Mouse (Mus musculus) hindbrain, embryonic 15.5 days (tissue): ENCODE measurements around the gene Ldlrap1. TPM values are rescaled to one million over a fixed set of nuclear protein-coding genes. Genes with fewer than 3 reads are reported as not detected.

Source experiments
- ATAC-seq: fragments of 200-750 bp; cut with Nextera tagmentation; 2 replicates; pipeline ENCODE4 v1.8.0; 2017; ENCODE audit warnings: low read depth, moderate number of reproducible peaks, moderate TSS enrichment; ENCODE audit not compliant: low FRiP score
- H3K27ac ChIP-seq: fragments of 300-500 bp; sonication (generic); replicated peaks from 2 replicates; pipeline ENCODE4 v1.5.1; 2015; ENCODE audit warnings: mild to moderate bottlenecking, inconsistent platforms
- H3K27me3 ChIP-seq: fragments of 300-500 bp; sonication (generic); 2 replicates; pipeline ENCODE4 v1.6.1; 2015; ENCODE audit warnings: control low read depth, inconsistent platforms
- H3K36me3 ChIP-seq: fragments of 300-500 bp; sonication (generic); 2 replicates; pipeline ENCODE4 v1.6.1; 2015; ENCODE audit warnings: control low read depth, inconsistent platforms
- H3K4me1 ChIP-seq: fragments of 300-500 bp; sonication (generic); replicated peaks from 2 replicates; pipeline ENCODE4 v1.6.1; 2015; ENCODE audit warnings: control low read depth, inconsistent platforms
- H3K4me2 ChIP-seq: fragments of 300-500 bp; sonication (generic); 2 replicates; pipeline ENCODE4 v1.6.1; 2015; ENCODE audit warnings: moderate library complexity, mild to moderate bottlenecking, inconsistent platforms
- H3K4me3 ChIP-seq: fragments of 300-500 bp; sonication (generic); 2 replicates; pipeline ENCODE4 v1.5.1; 2015; ENCODE audit warnings: mild to moderate bottlenecking, inconsistent platforms
- H3K9ac ChIP-seq: fragments of 300-500 bp; sonication (generic); 2 replicates; pipeline ENCODE4 v1.6.1; 2015; ENCODE audit warnings: inconsistent platforms
- H3K9me3 ChIP-seq: fragments of 300-500 bp; sonication (generic); 2 replicates; pipeline ENCODE4 v1.6.1; 2016; ENCODE audit warnings: control low read depth, inconsistent platforms
- WGBS: fragments of 180-500 bp; shearing (Covaris S2); methylation state at CpG from one replicate; pipeline ENCODE4 v1.1.7; 2015; 5-methylcytosine and 5-hydroxymethylcytosine counted together
- polyA plus RNA-seq: library from polyadenylated mRNA; unstranded; fragments of >200 nt; fragmentation: Nextera tagmentation; extraction: Ambion mirVana; gene quantifications from 2 replicates; pipeline ENCODE4 v1.2.1, GENCODE M21; 2015

The Ldlrap1 gene
- 2.6 and 2.7 TPM in 2 replicates for polyA plus RNA-seq

- Histone ChIP-seq H3K27ac (no peak within 1 kb of the TSS), H3K4me2 (peak within 1 kb of the TSS; percentile 78), H3K9ac (peak within 1 kb of the TSS; percentile 31), H3K9me3 (no peaks in the 10 kb centered on the region), H3K4me1 (peaks cover 21% of the 10 kb centered on the region), H3K4me3 (peak within 1 kb of the TSS; percentile 43), H3K27me3 (peaks cover 33% of the 10 kb centered on the region), H3K36me3 (no peaks in the 10 kb centered on the region)
- peak; percentile 67; the same call in 1 of the 2 replicates for ATAC-seq
- under 1% methylated on average over 63 of the region's 80 CpGs for WGBS
Measured at GRCm38 (mm10) chr4:134767426-134768225, at the start of gene Ldlrap1. Ldlrap1 (minus strand) TSS chr4:134768024.

- Histone ChIP-seq H3K27ac (no peak overlapping the region), H3K4me3 (no peak overlapping the region), H3K4me2 (no peak overlapping the region), H3K27me3 (no peaks in the 10 kb centered on the region), H3K9me3 (no peaks in the 10 kb centered on the region), H3K36me3 (peaks cover 33% of the 10 kb centered on the region), H3K9ac (no peak overlapping the region), H3K4me1 (no peaks in the 10 kb centered on the region)
- no peak for ATAC-seq
- 88% methylated on average over 4 of the region's 4 CpGs for WGBS
Measured at GRCm38 (mm10) chr4:134814229-134814571, 46.4 kb upstream of the Ldlrap1 start.

- H3K9me3 ChIP-seq, result no peaks in the 10 kb centered on the region
- no peaks in the 10 kb centered on the region for H3K27me3 ChIP-seq
- ATAC-seq, result no peak
- H3K4me3 ChIP-seq, result no peak overlapping the region
- 86% methylated on average over 17 of the region's 17 CpGs for WGBS
- H3K4me1 ChIP-seq, result no peaks in the 10 kb centered on the region
- H3K4me2 ChIP-seq, result no peak overlapping the region
- no peak overlapping the region for H3K9ac ChIP-seq
- H3K36me3 ChIP-seq, result peaks cover 38% of the 10 kb centered on the region
- H3K27ac ChIP-seq, result no peak overlapping the region
Measured at GRCm38 (mm10) chr4:134813406-134814228, 45.8 kb upstream of the Ldlrap1 start.

- H3K36me3 ChIP-seq, result peaks cover 80% of the 10 kb centered on the region
- H3K9me3 ChIP-seq, result no peaks in the 10 kb centered on the region
- no peak overlapping the region for H3K4me3 ChIP-seq
- H3K27me3 ChIP-seq, result no peaks in the 10 kb centered on the region
- no peaks in the 10 kb centered on the region for H3K4me1 ChIP-seq
- H3K27ac ChIP-seq, result no peak overlapping the region
- 59% methylated on average over 5 of the region's 5 CpGs for WGBS
- no peak for ATAC-seq
- H3K4me2 ChIP-seq, result no peak overlapping the region
- no peak overlapping the region for H3K9ac ChIP-seq
Measured at GRCm38 (mm10) chr4:134804765-134805164, 36.9 kb upstream of the Ldlrap1 start.

GRCm38 (mm10) chr4:134802765-134803164, 34.9 kb upstream of the Ldlrap1 start:
- H3K36me3 ChIP-seq, result peaks cover 62% of the 10 kb centered on the region
- no peaks in the 10 kb centered on the region for H3K4me1 ChIP-seq
- no peak overlapping the region for H3K4me2 ChIP-seq
- no peak overlapping the region for H3K4me3 ChIP-seq
- no peaks in the 10 kb centered on the region for H3K9me3 ChIP-seq
- H3K27ac ChIP-seq, result no peak overlapping the region
- no peaks in the 10 kb centered on the region for H3K27me3 ChIP-seq
- no peak overlapping the region for H3K9ac ChIP-seq
- ATAC-seq, result no peak
- WGBS, result 92% methylated on average over 3 of the region's 3 CpGs

- H3K27me3 ChIP-seq, result no peaks in the 10 kb centered on the region
- H3K27ac ChIP-seq, result no peak overlapping the region
- ATAC-seq, result no peak
- no peak overlapping the region for H3K4me3 ChIP-seq
- WGBS, result 87% methylated on average over 10 of the region's 10 CpGs
- peaks cover 56% of the 10 kb centered on the region for H3K36me3 ChIP-seq
- no peaks in the 10 kb centered on the region for H3K9me3 ChIP-seq
- H3K4me2 ChIP-seq, result no peak overlapping the region
- H3K9ac ChIP-seq, result no peak overlapping the region
- H3K4me1 ChIP-seq, result no peaks in the 10 kb centered on the region
Measured at GRCm38 (mm10) chr4:134802155-134802554, 34.3 kb upstream of the Ldlrap1 start.

GRCm38 (mm10) chr4:134800693-134801092, 32.9 kb upstream of the Ldlrap1 start:
- peaks cover 41% of the 10 kb centered on the region for H3K36me3 ChIP-seq
- no peaks in the 10 kb centered on the region for H3K4me1 ChIP-seq
- 69% methylated on average over 10 of the region's 10 CpGs for WGBS

GRCm38 (mm10) chr4:134800098-134800497, 32.3 kb upstream of the Ldlrap1 start:
- no peaks in the 10 kb centered on the region for H3K9me3 ChIP-seq
- H3K27ac ChIP-seq, result no peak overlapping the region
- no peak for ATAC-seq
- no peak overlapping the region for H3K4me3 ChIP-seq
- no peaks in the 10 kb centered on the region for H3K27me3 ChIP-seq
- no peaks in the 10 kb centered on the region for H3K4me1 ChIP-seq
- H3K9ac ChIP-seq, result no peak overlapping the region
- H3K36me3 ChIP-seq, result peaks cover 35% of the 10 kb centered on the region
- H3K4me2 ChIP-seq, result no peak overlapping the region
- WGBS, result 71% methylated on average over 8 of the region's 8 CpGs

More at GRCm38 (mm10) chr4:134800693-134801092, 32.9 kb upstream of the Ldlrap1 start:
- H3K27me3 ChIP-seq, result no peaks in the 10 kb centered on the region
- ATAC-seq, result no peak
- H3K4me3 ChIP-seq, result no peak overlapping the region
- H3K9me3 ChIP-seq, result no peaks in the 10 kb centered on the region
- H3K9ac ChIP-seq, result no peak overlapping the region
- H3K4me2 ChIP-seq, result no peak overlapping the region
- H3K27ac ChIP-seq, result no peak overlapping the region

- Histone ChIP-seq H3K9ac (no peak overlapping the region), H3K4me1 (no peaks in the 10 kb centered on the region), H3K27me3 (no peaks in the 10 kb centered on the region), H3K9me3 (no peaks in the 10 kb centered on the region), H3K36me3 (peaks cover 28% of the 10 kb centered on the region), H3K27ac (no peak overlapping the region), H3K4me3 (no peak overlapping the region), H3K4me2 (no peak overlapping the region)
- ATAC-seq, result 0 out of 2 replicates have a peak, but pooled peaks have one; percentile 33
- WGBS, result 13% methylated on average over 4 of the region's 4 CpGs
Measured at GRCm38 (mm10) chr4:134799272-134799671, 31.4 kb upstream of the Ldlrap1 start.

GRCm38 (mm10) chr4:134798861-134799260, 31.0 kb upstream of the Ldlrap1 start:
- 59% methylated on average over 3 of the region's 3 CpGs for WGBS
- no peaks in the 10 kb centered on the region for H3K9me3 ChIP-seq
- ATAC-seq, result no peak
- peaks cover 24% of the 10 kb centered on the region for H3K36me3 ChIP-seq
- H3K27ac ChIP-seq, result no peak overlapping the region
- no peaks in the 10 kb centered on the region for H3K4me1 ChIP-seq
- H3K4me3 ChIP-seq, result no peak overlapping the region
- H3K9ac ChIP-seq, result no peak overlapping the region
- H3K27me3 ChIP-seq, result no peaks in the 10 kb centered on the region
- no peak overlapping the region for H3K4me2 ChIP-seq

- no peak overlapping the region for H3K27ac ChIP-seq
- 82% methylated on average over 6 of the region's 6 CpGs for WGBS
- H3K27me3 ChIP-seq, result no peaks in the 10 kb centered on the region
- H3K4me3 ChIP-seq, result no peak overlapping the region
- no peaks in the 10 kb centered on the region for H3K4me1 ChIP-seq
- no peak for ATAC-seq
- H3K9ac ChIP-seq, result no peak overlapping the region
- H3K9me3 ChIP-seq, result no peaks in the 10 kb centered on the region
- no peak overlapping the region for H3K4me2 ChIP-seq
- H3K36me3 ChIP-seq, result peaks cover 12% of the 10 kb centered on the region; the same call in 1 of the 2 replicates
Measured at GRCm38 (mm10) chr4:134797621-134798020, 29.8 kb upstream of the Ldlrap1 start.
